Mouse (Mus musculus): Measurements from ENCODE around the gene Carm1. TPM values are rescaled to one million over a fixed set of nuclear protein-coding genes. Genes with fewer than 3 reads are reported as not detected.

Gene Carm1
- polyA plus RNA-seq, 1 experiment from 2014 or later, result 10.8 TPM

DNA sequence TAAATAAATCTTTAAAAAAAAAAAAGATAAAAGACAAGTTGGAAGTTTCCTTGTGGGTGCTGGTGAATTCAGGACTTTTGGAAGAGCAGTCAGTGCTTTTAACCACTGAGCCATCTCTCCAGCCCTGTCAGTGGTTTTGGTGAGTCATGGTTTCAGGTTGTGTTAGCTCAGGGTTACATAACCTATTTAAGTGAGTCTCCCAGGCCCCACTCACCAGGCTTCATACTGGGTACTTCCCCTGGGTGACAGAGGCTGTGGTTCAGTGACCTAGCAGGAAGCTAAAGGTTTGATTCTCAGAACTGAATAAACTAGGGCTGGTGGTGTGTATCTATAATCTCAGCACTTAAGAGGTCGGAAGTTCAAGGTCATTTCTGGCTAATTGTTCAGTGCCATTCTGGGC is 63.2 kb downstream of the Carm1 start:
- DNase-seq (ENCODE audit: low spot score) (peak; percentile 66), ATAC-seq (peak; percentile 49; the same call in 1 of the 2 replicates)
- H3K9me3 ChIP-seq (ENCODE audit: low read length), result no peaks in the 10 kb centered on the region
- TF ChIP-seq CTCF (IDR thresholded peaks at IDR 0.05) (no peak), EP300 (IDR thresholded peaks at IDR 0.05) (no peak)
- no peaks in the 10 kb centered on the region for H3K27me3 ChIP-seq (replicated peaks; ENCODE audit: insufficient read depth, low read length)
- H3K36me3 ChIP-seq (ENCODE audit: insufficient read depth, low read length), result no peaks in the 10 kb centered on the region
- H3K4me2 ChIP-seq (replicated peaks; ENCODE audit: low read depth, low read length), result no peak overlapping the region
- H3K27ac ChIP-seq (ENCODE audit: low read length), result no peak overlapping the region
- 79% methylated on average over 1 of the region's 1 CpGs for WGBS
- H3K4me3 ChIP-seq (ENCODE audit: low read depth, low read length), result no peak overlapping the region
- H3K4me1 ChIP-seq (ENCODE audit: insufficient read depth, low read depth, low read length), result no peaks in the 10 kb centered on the region
- no peak overlapping the region for H3K9ac ChIP-seq (replicated peaks; ENCODE audit: low read depth)

DNA sequence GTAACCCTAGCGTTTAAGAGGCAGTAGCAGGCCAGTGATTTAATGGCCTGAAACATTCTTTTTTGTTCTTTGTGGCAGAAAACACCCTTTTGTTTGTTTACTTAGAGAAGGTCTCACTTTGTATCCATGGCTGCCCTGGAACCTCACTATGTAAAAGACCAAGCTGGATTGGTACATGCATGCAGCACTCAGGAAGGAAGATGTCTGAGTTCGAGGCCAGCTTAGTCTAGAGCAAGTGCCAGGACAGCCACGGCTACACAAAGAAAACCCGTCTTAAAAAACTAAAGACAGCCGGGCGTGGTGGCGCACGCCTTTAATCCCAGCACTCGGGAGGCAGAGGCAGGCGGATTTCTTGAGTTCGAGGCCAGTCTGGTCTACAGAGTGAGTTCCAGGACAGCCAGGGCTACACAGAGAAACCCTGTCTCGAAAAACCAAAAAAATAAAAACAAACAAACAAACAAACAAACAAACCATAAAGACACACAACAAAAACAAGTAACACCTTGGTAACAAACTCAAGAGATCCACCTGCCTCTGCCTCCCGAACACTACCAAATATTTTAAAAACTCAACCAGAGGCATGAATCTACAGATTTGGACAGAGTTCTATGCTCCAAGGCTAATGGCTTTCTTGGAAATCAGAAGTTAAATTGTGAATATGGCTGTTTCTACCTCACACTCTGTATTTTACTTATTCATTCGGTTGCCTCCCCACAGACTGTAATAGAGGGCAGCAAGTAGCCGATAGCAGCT is 68.3 kb downstream of the Carm1 start:
- 68% methylated on average over 14 of the region's 15 CpGs for WGBS
- Histone ChIP-seq H3K9ac (replicated peaks; ENCODE audit: low read depth) (peak overlapping the region; percentile 74), H3K27ac (ENCODE audit: low read length) (peak overlapping the region; percentile 96), H3K36me3 (ENCODE audit: insufficient read depth, low read length) (no peaks in the 10 kb centered on the region), H3K27me3 (replicated peaks; ENCODE audit: insufficient read depth, low read length) (no peaks in the 10 kb centered on the region), H3K4me1 (ENCODE audit: insufficient read depth, low read depth, low read length) (no peaks in the 10 kb centered on the region), H3K9me3 (ENCODE audit: low read length) (no peaks in the 10 kb centered on the region), H3K4me3 (ENCODE audit: low read depth, low read length) (peak overlapping the region; percentile 83), H3K4me2 (replicated peaks; ENCODE audit: low read depth, low read length) (peak overlapping the region; percentile 54)
- TF ChIP-seq CTCF (IDR thresholded peaks at IDR 0.05) (no peak), EP300 (IDR thresholded peaks at IDR 0.05) (no peak)
- ATAC-seq (no peak), DNase-seq (ENCODE audit: low spot score) (no peak)

DNA sequence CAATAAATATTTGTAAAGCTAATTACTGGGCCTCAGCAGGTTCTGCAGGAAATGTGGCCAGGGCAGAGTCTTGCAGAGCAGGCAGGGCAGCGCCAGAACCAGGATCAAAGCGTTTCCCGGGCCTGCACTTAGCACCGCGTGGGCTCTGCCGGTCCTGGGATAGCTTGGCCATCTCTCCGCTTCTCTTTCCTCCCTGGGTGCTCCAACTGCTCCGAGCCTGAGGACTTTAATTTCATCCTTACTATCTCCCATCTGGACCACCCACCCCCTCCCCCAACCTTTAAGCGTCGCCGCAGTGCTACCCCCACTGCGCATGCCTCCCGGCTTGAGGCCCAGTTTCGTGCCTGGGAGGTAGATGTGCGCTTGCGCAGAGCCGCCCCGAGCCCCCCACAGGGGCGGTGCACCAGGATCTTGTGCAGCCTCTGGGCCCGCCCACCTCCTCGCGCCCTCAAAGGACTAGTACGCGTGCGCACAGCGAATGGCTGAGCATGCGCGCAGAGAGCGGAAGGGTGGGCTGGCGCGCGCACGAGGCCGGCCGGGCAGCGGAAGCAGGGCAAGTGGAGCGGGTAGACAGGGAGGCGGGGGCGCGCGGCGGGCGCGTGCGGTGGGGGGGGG is 69.0 kb downstream of the Carm1 start, which contains the start of gene Smarca4:
Gene Smarca4 (plus strand): TSS at position 553 of the 615 bp plus-strand sequence.
- Histone ChIP-seq H3K4me3 (ENCODE audit: low read depth, low read length) (peak within 1 kb of the TSS; percentile 83), H3K9ac (replicated peaks; ENCODE audit: low read depth) (peak within 1 kb of the TSS; percentile 82), H3K36me3 (ENCODE audit: insufficient read depth, low read length) (no peaks in the 10 kb centered on the region), H3K4me1 (ENCODE audit: insufficient read depth, low read depth, low read length) (no peaks in the 10 kb centered on the region), H3K4me2 (replicated peaks; ENCODE audit: low read depth, low read length) (peak within 1 kb of the TSS; percentile 54), H3K9me3 (ENCODE audit: low read length) (no peaks in the 10 kb centered on the region), H3K27me3 (replicated peaks; ENCODE audit: insufficient read depth, low read length) (no peaks in the 10 kb centered on the region), H3K27ac (ENCODE audit: low read length) (peak within 1 kb of the TSS; percentile 96)
- peak; percentile 96 for ATAC-seq
- TF ChIP-seq CTCF (IDR thresholded peaks at IDR 0.05), result no peak
- no peak for TF ChIP-seq EP300 (IDR thresholded peaks at IDR 0.05)
- DNase-seq (ENCODE audit: low spot score), result peak; percentile 99
- 1% methylated on average over 38 of the region's 45 CpGs for WGBS

DNA sequence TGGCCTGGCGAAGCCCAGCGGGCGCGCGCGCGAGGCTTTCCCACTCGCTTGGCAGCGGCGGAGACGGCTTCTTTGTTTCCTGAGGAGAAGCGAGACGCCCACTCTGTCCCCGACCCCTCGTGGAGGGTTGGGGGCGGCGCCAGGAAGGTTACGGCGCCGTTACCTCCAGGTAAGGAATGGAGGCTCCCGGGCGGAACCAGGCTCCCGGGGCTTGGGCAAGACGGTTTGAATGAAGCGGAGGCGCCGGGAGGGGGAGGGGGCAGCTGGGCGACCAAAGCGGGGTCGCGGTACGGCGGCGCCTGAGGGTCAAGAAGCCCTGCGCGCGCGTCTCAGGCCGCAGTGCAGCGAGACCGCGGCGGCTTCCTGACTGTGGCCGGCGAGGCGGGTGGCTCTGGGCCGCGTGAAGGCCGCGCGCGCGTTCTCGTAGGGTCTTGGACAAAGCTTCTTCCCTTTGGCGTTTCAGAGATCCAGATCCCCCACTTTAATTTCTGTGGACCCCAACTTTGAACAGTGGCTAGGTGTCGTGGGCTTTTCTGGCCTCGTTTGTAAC is 69.6 kb downstream of the Carm1 start:
- H3K4me1 ChIP-seq (ENCODE audit: insufficient read depth, low read depth, low read length), result no peaks in the 10 kb centered on the region
- TF ChIP-seq CTCF (IDR thresholded peaks at IDR 0.05) (no peak), EP300 (IDR thresholded peaks at IDR 0.05) (no peak)
- H3K4me2 ChIP-seq (replicated peaks; ENCODE audit: low read depth, low read length), result peak overlapping the region; percentile 54
- no peaks in the 10 kb centered on the region for H3K27me3 ChIP-seq (replicated peaks; ENCODE audit: insufficient read depth, low read length)
- H3K9me3 ChIP-seq (ENCODE audit: low read length), result no peaks in the 10 kb centered on the region
- peak overlapping the region; percentile 96 for H3K27ac ChIP-seq (ENCODE audit: low read length)
- ATAC-seq (peak; percentile 84), DNase-seq (ENCODE audit: low spot score) (peak; percentile 88)
- H3K36me3 ChIP-seq (ENCODE audit: insufficient read depth, low read length), result no peaks in the 10 kb centered on the region
- peak overlapping the region; percentile 82 for H3K9ac ChIP-seq (replicated peaks; ENCODE audit: low read depth)
- H3K4me3 ChIP-seq (ENCODE audit: low read depth, low read length), result peak overlapping the region; percentile 83
- 1% methylated on average over 47 of the region's 57 CpGs for WGBS

DNA sequence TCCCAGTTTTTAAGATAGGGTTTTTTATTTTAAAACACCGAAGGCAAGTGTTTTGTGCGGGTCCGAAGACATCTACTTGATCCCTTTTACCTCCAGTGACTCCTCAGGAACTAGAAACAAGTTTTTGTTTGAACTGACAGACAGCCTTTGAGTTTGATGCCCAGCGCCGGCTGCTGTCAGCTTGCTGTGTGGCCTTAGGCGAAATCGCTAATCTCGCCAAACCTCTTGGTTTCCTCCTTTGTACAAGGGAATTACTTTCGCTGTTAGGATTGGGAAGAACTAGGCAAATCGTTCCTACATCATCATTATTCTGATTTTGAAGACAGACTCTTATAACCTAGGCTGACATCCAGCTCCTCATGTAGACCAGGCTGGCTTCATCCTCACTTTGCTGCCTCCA is 70.4 kb downstream of the Carm1 start:
- Histone ChIP-seq H3K9ac (replicated peaks; ENCODE audit: low read depth) (peak overlapping the region; percentile 82), H3K4me2 (replicated peaks; ENCODE audit: low read depth, low read length) (peak overlapping the region; percentile 54), H3K27me3 (replicated peaks; ENCODE audit: insufficient read depth, low read length) (no peaks in the 10 kb centered on the region), H3K27ac (ENCODE audit: low read length) (peak overlapping the region; percentile 96), H3K9me3 (ENCODE audit: low read length) (no peaks in the 10 kb centered on the region), H3K4me1 (ENCODE audit: insufficient read depth, low read depth, low read length) (no peaks in the 10 kb centered on the region), H3K4me3 (ENCODE audit: low read depth, low read length) (peak overlapping the region; percentile 83), H3K36me3 (ENCODE audit: insufficient read depth, low read length) (no peaks in the 10 kb centered on the region)
- DNase-seq (ENCODE audit: low spot score) (no peak), ATAC-seq (no peak)
- TF ChIP-seq CTCF (IDR thresholded peaks at IDR 0.05), result no peak
- no peak for TF ChIP-seq EP300 (IDR thresholded peaks at IDR 0.05)
- 6% methylated on average over 10 of the region's 10 CpGs for WGBS

DNA sequence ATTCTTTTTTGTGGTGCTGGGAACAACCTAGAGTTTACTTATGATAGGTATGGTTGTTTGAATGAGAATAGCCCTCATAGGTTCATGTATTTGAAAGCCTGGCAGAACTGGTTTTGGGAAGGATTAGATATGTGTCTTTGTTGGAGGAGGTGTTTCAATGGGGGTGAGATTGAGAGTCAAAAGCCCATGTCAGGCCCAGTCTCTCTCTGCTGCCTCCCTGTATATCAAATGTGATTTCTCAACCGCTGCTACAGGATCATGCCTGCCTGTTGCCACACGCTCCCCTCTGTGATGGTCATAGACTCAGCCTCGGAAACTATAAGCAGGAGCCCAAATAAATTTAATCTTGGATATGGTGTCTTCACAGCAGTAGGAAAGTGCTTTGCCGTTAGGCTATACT is 73.5 kb downstream of the Carm1 start:
- H3K27me3 ChIP-seq (replicated peaks; ENCODE audit: insufficient read depth, low read length), result no peaks in the 10 kb centered on the region
- H3K4me1 ChIP-seq (ENCODE audit: insufficient read depth, low read depth, low read length), result no peaks in the 10 kb centered on the region
- H3K9me3 ChIP-seq (ENCODE audit: low read length), result no peaks in the 10 kb centered on the region
- TF ChIP-seq EP300 (IDR thresholded peaks at IDR 0.05) (no peak), CTCF (IDR thresholded peaks at IDR 0.05) (no peak)
- H3K9ac ChIP-seq (replicated peaks; ENCODE audit: low read depth), result no peak overlapping the region
- no peaks in the 10 kb centered on the region for H3K36me3 ChIP-seq (ENCODE audit: insufficient read depth, low read length)
- no peak for ATAC-seq
- H3K4me2 ChIP-seq (replicated peaks; ENCODE audit: low read depth, low read length), result no peak overlapping the region
- H3K27ac ChIP-seq (ENCODE audit: low read length), result no peak overlapping the region
- 72% methylated on average over 4 of the region's 4 CpGs for WGBS
- DNase-seq (ENCODE audit: low spot score), result no peak
- H3K4me3 ChIP-seq (ENCODE audit: low read depth, low read length), result no peak overlapping the region
